Mouse (Mus musculus) brain, embryonic 18.5 days (tissue): Measurements from ENCODE around the gene Peli1.
"Not testable (repeated sequence)": the region's sequence is repeated elsewhere in the genome, so short reads cannot be mapped to it uniquely, and the experiment has no call there.

Experiments
- DNase-seq: peaks from one replicate; pipeline ENCODE4 v3.0.0-alpha.2; 2012; ENCODE audit warnings: low read depth, low spot score

Gene Peli1

DNA sequence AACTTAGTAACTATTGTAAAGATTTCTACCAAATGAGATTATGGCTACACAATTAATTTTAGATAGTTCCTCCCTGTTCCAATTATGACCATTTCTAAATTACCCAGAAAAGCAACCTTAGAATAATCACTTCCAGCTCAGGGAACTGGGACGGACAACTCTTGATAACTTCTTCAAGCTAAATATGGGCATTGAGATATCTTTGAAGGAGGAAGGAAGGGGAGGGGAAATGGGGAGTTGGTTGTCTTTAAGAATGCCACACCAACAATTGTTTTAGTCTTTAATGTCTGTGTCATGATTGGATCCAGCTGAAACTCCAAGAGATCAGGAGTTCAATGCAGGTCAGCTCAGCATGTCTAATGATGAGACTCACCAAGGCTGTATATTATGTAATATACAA is 91.6 kb downstream of the Peli1 start:
- no peak for DNase-seq

DNA sequence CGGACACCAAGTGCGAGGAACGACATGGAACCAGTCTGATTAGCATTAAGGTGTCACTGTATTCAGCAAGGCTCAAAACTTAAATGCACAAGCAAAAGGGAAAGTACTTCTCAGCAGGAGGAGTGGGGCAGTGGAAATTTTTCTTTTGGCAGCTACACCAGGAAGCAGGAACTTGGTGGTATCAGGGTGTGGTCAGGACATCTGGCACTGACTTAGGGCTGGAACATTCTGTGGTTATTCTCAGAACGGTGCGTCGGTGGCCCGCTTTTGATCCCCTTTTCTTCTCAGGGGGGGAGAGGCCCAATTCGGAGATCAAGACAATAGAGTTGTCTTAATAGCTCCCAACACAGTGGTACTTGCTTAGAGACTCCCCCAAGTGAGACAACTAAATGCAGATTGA is 100.7 kb downstream of the Peli1 start:
- DNase-seq, result not testable (repeated sequence)

DNA sequence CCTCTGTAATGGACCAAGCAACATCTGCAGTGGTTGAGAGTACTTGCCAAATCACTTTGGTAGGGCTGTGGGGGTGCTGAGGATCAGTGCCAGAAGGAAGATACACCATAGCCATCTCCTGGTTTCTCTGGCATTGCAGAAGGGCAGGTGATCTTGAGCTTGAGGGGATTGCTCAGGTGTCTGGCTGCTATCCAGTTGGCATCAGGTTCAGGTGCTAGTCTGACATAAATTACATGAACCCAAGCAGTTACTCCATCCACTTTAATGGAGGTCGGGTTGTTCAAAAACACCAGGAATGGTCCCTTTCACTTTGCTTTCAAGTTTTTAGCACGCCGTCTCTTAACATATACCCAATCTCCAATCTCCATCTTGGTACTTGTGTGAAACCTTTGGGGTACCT is 103.8 kb downstream of the Peli1 start:
- DNase-seq, result no peak
